Mouse (Mus musculus) MEL (cell line): Measurements from ENCODE around the gene Hoxa1. TPM values are rescaled to one million over a fixed set of nuclear protein-coding genes. Genes with fewer than 3 reads are reported as not detected.

Source experiments
- DNase-seq: peaks from one replicate; pipeline ENCODE4 v3.0.0; 2011; ENCODE audit warnings: low read depth, low spot score
- H3K27ac ChIP-seq: 2 replicates; pipeline ENCODE4 v1.5.1; 2012; ENCODE audit warnings: low read depth, mild to moderate bottlenecking, control low read depth, low read length, moderate library complexity; ENCODE audit not compliant: control insufficient read depth
- H3K27me3 ChIP-seq, 2 experiments: fragments of 150-350 bp in 1 of 2; sonication (generic) in 1 of 2; 2 replicates each; pipeline ENCODE4 v1.6.1; 2012; ENCODE audit warnings: low read length in 2 of 2, mild to moderate bottlenecking in 2 of 2, improper control_type of control experiment in 1 of 2, moderate library complexity in 1 of 2; ENCODE audit not compliant: insufficient read depth in 2 of 2, control insufficient read depth in 1 of 2
- H3K36me3 ChIP-seq, 2 experiments: 2 replicates each; pipeline ENCODE4 v1.6.1; 2012 to 2014; ENCODE audit warnings: low read length in 2 of 2, improper control_type of control experiment in 1 of 2, inconsistent platforms in 1 of 2, mild to moderate bottlenecking in 1 of 2; ENCODE audit not compliant: insufficient read depth in 2 of 2, control insufficient read depth in 1 of 2
- H3K4me1 ChIP-seq, 2 experiments: fragments of 150-350 bp in 1 of 2; sonication (generic) in 1 of 2; 2 replicates each; pipeline ENCODE4 v1.6.1; 2012; ENCODE audit warnings: low read length in 2 of 2, improper control_type of control experiment in 1 of 2, mild to moderate bottlenecking in 1 of 2; ENCODE audit not compliant: insufficient read depth in 2 of 2, control insufficient read depth in 1 of 2
- H3K4me3 ChIP-seq, 2 experiments: fragments of 150-350 bp in 1 of 2; sonication (generic) in 1 of 2; 2 replicates each; pipeline ENCODE4 v1.5.1; 2012; ENCODE audit warnings: low read depth in 2 of 2, low read length in 2 of 2, mild to moderate bottlenecking in 2 of 2, moderate library complexity in 2 of 2, control low read depth in 1 of 2, improper control_type of control experiment in 1 of 2; ENCODE audit not compliant: control insufficient read depth in 1 of 2, insufficient read depth in 1 of 2
- H3K79me2 ChIP-seq: 2 replicates; pipeline ENCODE4 v1.6.1; 2012; ENCODE audit warnings: mild to moderate bottlenecking, low read length, moderate library complexity; ENCODE audit not compliant: control insufficient read depth, poor library complexity, insufficient read depth
- H3K9ac ChIP-seq: 2 replicates; pipeline ENCODE4 v1.6.1; 2012; ENCODE audit warnings: low read depth, mild to moderate bottlenecking, control low read depth, low read length, moderate library complexity; ENCODE audit not compliant: control insufficient read depth, poor library complexity, severe bottlenecking
- H3K9me3 ChIP-seq: fragments of 150-350 bp; sonication (generic); replicated peaks from 2 replicates; pipeline ENCODE4 v1.6.1; 2012; ENCODE audit warnings: mild to moderate bottlenecking, low read length, improper control_type of control experiment, moderate library complexity; ENCODE audit not compliant: insufficient read depth
- BHLHE40 ChIP-seq: IDR thresholded peaks from 2 replicates; pipeline ENCODE4 v1.6.1; 2012; ENCODE audit warnings: low read depth, mild to moderate bottlenecking, inconsistent platforms, low read length, improper control_type of control experiment, borderline replicate concordance
- CHD2 ChIP-seq: IDR thresholded peaks from 2 replicates; pipeline ENCODE4 v1.6.1; 2011; ENCODE audit warnings: low read length, improper control_type of control experiment
- E2F4 ChIP-seq: IDR thresholded peaks from 2 replicates; pipeline ENCODE4 v1.6.1; 2011; ENCODE audit warnings: low read depth, low read length, improper control_type of control experiment, borderline replicate concordance
- ELF1 ChIP-seq: IDR thresholded peaks from 2 replicates; pipeline ENCODE4 v1.6.1; 2014; ENCODE audit warnings: low read depth, mild to moderate bottlenecking, inconsistent platforms, low read length, improper control_type of control experiment, moderate library complexity
- EP300 ChIP-seq, 2 experiments: IDR thresholded peaks; 2 replicates each; pipeline ENCODE4 v1.6.1; 2011; ENCODE audit warnings: improper control_type of control experiment in 2 of 2, low read length in 2 of 2, low read depth in 1 of 2, mild to moderate bottlenecking in 1 of 2
- ETS1 ChIP-seq: IDR thresholded peaks from 2 replicates; pipeline ENCODE4 v1.6.1; 2012; ENCODE audit warnings: low read depth, mild to moderate bottlenecking, inconsistent platforms, low read length, improper control_type of control experiment, moderate library complexity
- HCFC1 ChIP-seq: IDR thresholded peaks from 2 replicates; pipeline ENCODE4 v1.6.1; 2012; ENCODE audit warnings: low read depth, mild to moderate bottlenecking, inconsistent platforms, low read length, improper control_type of control experiment, moderate library complexity
- MAFK ChIP-seq: IDR thresholded peaks from 2 replicates; pipeline ENCODE4 v1.6.1; 2011; ENCODE audit warnings: low read depth, mild to moderate bottlenecking, low read length, improper control_type of control experiment, borderline replicate concordance
- MAX ChIP-seq: IDR thresholded peaks from 2 replicates; pipeline ENCODE4 v1.6.1; 2011; ENCODE audit warnings: low read length, improper control_type of control experiment
- MYB ChIP-seq: IDR thresholded peaks from 2 replicates; pipeline ENCODE4 v1.6.1; 2011; ENCODE audit warnings: mild to moderate bottlenecking, low read depth, low read length, improper control_type of control experiment
- POLR2AphosphoS2 ChIP-seq: IDR thresholded peaks from 2 replicates; pipeline ENCODE4 v1.6.1; 2011; ENCODE audit warnings: low read length, improper control_type of control experiment
- POLR2AphosphoS5 ChIP-seq: IDR thresholded peaks from 2 replicates; pipeline ENCODE4 v1.6.1; 2012; ENCODE audit warnings: low read depth, borderline replicate concordance, mild to moderate bottlenecking, inconsistent platforms, low read length, moderate library complexity, mixed read lengths
- RCOR1 ChIP-seq: IDR thresholded peaks from 2 replicates; pipeline ENCODE4 v1.6.1; 2012; ENCODE audit warnings: low read depth, mild to moderate bottlenecking, inconsistent platforms, low read length, improper control_type of control experiment
- SIN3A ChIP-seq: IDR thresholded peaks from 2 replicates; pipeline ENCODE4 v1.6.1; 2012; ENCODE audit warnings: low read length, improper control_type of control experiment, inconsistent platforms
- SMC3 ChIP-seq: IDR thresholded peaks from 2 replicates; pipeline ENCODE4 v1.6.1; 2011; ENCODE audit warnings: low read depth, low read length, improper control_type of control experiment
- UBTF ChIP-seq: IDR thresholded peaks from 2 replicates; pipeline ENCODE4 v1.6.1; 2012; ENCODE audit warnings: low read depth, mild to moderate bottlenecking, inconsistent platforms, low read length, improper control_type of control experiment, moderate library complexity, borderline replicate concordance; ENCODE audit not compliant: insufficient read depth
- ZKSCAN1 ChIP-seq: IDR thresholded peaks from 2 replicates; pipeline ENCODE4 v1.6.1; 2012; ENCODE audit warnings: low read depth, mild to moderate bottlenecking, inconsistent platforms, low read length, improper control_type of control experiment, moderate library complexity
- ZNF384 ChIP-seq: IDR thresholded peaks from 2 replicates; pipeline ENCODE4 v1.6.1; 2012; ENCODE audit warnings: low read depth, mild to moderate bottlenecking, inconsistent platforms, low read length, improper control_type of control experiment
- polyA plus RNA-seq, 2 experiments: library from polyadenylated mRNA; stranded (reverse) in 1 of 2; unstranded in 1 of 2; fragments of >175 nt in 1 of 2; fragments of >200 nt in 1 of 2; gene quantifications; 2 replicates each; pipeline versions ENCODE4 v1.2.1 to v1.2.4; 2012; ENCODE audit warnings: low replicate concordance in 2 of 2, low read depth in 1 of 2; ENCODE audit not compliant: insufficient read length in 2 of 2, insufficient read depth in 1 of 2, missing spikeins in 1 of 2
- total RNA-seq: library from RNA; depleted of rRNA; stranded (reverse); fragments of 300-350 nt; gene quantifications from 2 replicates; pipeline ENCODE4 v1.2.3, GENCODE M21; 2012

Hoxa1 gene
- total and polyA plus RNA-seq, 3 experiments: not detected

- H3K27me3 ChIP-seq: no peaks in the 10 kb centered on the region
- no peaks in the 10 kb centered on the region for H3K79me2 ChIP-seq
- H3K9me3 ChIP-seq: no peaks in the 10 kb centered on the region
- no peak for DNase-seq
- H3K4me3 ChIP-seq: no peak overlapping the region
- H3K9ac ChIP-seq: no peak overlapping the region
- no peaks in the 10 kb centered on the region for H3K36me3 ChIP-seq
- no peaks in the 10 kb centered on the region for H3K4me1 ChIP-seq
- TF ChIP-seq POLR2AphosphoS2: no peak
- no peak for TF ChIP-seq EP300 (IDR thresholded peaks at IDR 0.05; ENCODE audit: low read depth in 1 of 2, low read length in 2 of 2)
- TF ChIP-seq ZNF384: no peak
- no peak for TF ChIP-seq MYB
- no peak for TF ChIP-seq E2F4
- no peak overlapping the region for H3K27ac ChIP-seq
Observed at GRCm38 (mm10) chr6:52161336-52162092, 3.4 kb upstream of the Hoxa1 start.

- no peak overlapping the region for H3K4me3 ChIP-seq
- no peaks in the 10 kb centered on the region for H3K9me3 ChIP-seq
- H3K27ac ChIP-seq: no peak overlapping the region
- H3K4me1 ChIP-seq: no peaks in the 10 kb centered on the region
- no peaks in the 10 kb centered on the region for H3K36me3 ChIP-seq
- no peak for DNase-seq
- no peak for TF ChIP-seq ELF1
- TF ChIP-seq HCFC1: no peak
- TF ChIP-seq ETS1: no peak
- TF ChIP-seq CHD2: no peak
- no peak for TF ChIP-seq POLR2AphosphoS5
- TF ChIP-seq ZKSCAN1: no peak
- no peak for TF ChIP-seq RCOR1
- no peak for TF ChIP-seq MYB
- no peak for TF ChIP-seq EP300 (IDR thresholded peaks at IDR 0.05; ENCODE audit: low read depth in 1 of 2, low read length in 2 of 2)
- H3K79me2 ChIP-seq: no peaks in the 10 kb centered on the region
- H3K27me3 ChIP-seq: no peaks in the 10 kb centered on the region
- H3K9ac ChIP-seq: no peak overlapping the region
Observed at GRCm38 (mm10) chr6:52160511-52161335, 2.6 kb upstream of the Hoxa1 start.

DNA sequence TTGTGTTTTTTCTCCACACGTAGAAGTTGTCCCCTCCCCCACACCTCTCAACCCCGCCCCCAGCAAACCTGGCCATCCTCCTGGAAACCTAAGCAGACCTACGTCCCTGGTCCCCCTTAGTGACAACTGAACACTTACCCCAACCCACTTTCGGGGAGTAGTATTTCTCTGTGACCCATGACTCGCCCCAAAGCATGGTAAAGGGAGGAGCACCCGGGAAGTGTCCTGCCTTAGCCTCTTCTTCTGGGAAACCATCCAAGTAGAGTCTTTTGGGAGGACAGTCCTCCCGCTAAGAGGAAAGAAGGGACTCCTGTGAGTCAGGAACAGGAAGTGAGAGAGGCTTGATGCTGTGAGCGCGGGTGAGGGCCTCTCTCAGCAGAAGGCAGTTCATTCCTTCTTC lies 1.9 kb upstream of the Hoxa1 start:
- TF ChIP-seq UBTF (no peak), MAX (no peak), SIN3A (no peak), BHLHE40 (no peak), SMC3 (no peak), MAFK (no peak)
- H3K27ac ChIP-seq: no peak overlapping the region
- no peak for DNase-seq

More for the DNA sequence above, 1.9 kb upstream of the Hoxa1 start:
- Histone ChIP-seq H3K9ac (no peak overlapping the region), H3K79me2 (no peaks in the 10 kb centered on the region), H3K4me1 (no peaks in the 10 kb centered on the region), H3K27me3 (no peaks in the 10 kb centered on the region), H3K36me3 (no peaks in the 10 kb centered on the region), H3K4me3 (no peak overlapping the region), H3K9me3 (no peaks in the 10 kb centered on the region)
